Mouse (Mus musculus) stomach, embryonic 16.5 days (tissue): Measurements from ENCODE around the gene Hrc. TPM values are rescaled to one million over a fixed set of nuclear protein-coding genes. Genes with fewer than 3 reads are reported as not detected.

Experiments
- ATAC-seq: fragments of 200-750 bp; cut with Nextera tagmentation; 2 replicates; pipeline ENCODE4 v1.8.0; 2017; ENCODE audit warnings: moderate number of reproducible peaks, moderate TSS enrichment; ENCODE audit not compliant: insufficient read depth, low FRiP score
- H3K27ac ChIP-seq: fragments of 300-500 bp; sonication (generic); 2 replicates; pipeline ENCODE4 v1.5.1; 2014; ENCODE audit warnings: low read length
- H3K27me3 ChIP-seq: fragments of 300-500 bp; sonication (generic); 2 replicates; pipeline ENCODE4 v1.6.1; 2014; ENCODE audit warnings: low read length, control low read depth, mixed read lengths; ENCODE audit not compliant: control insufficient read depth, insufficient read depth
- H3K36me3 ChIP-seq: fragments of 300-500 bp; sonication (generic); 2 replicates; pipeline ENCODE4 v1.6.1; 2014; ENCODE audit warnings: low read length; ENCODE audit not compliant: control insufficient read depth, insufficient read depth
- H3K4me1 ChIP-seq: fragments of 300-500 bp; sonication (generic); 2 replicates; pipeline ENCODE4 v1.6.1; 2014; ENCODE audit warnings: low read length, control low read depth, mixed read lengths; ENCODE audit not compliant: control insufficient read depth, insufficient read depth
- H3K4me2 ChIP-seq: fragments of 300-500 bp; sonication (generic); 2 replicates; pipeline ENCODE4 v1.6.1; 2014; ENCODE audit warnings: low read depth, low read length, mixed read lengths
- H3K4me3 ChIP-seq: fragments of 300-500 bp; sonication (generic); replicated peaks from 2 replicates; pipeline ENCODE4 v1.5.1; 2014; ENCODE audit warnings: mild to moderate bottlenecking, low read length
- H3K9ac ChIP-seq: fragments of 300-500 bp; sonication (generic); 2 replicates; pipeline ENCODE4 v1.6.1; 2014; ENCODE audit warnings: low read length
- H3K9me3 ChIP-seq: fragments of 300-500 bp; sonication (generic); replicated peaks from 2 replicates; pipeline ENCODE4 v1.6.1; 2016; ENCODE audit warnings: low read length, control low read depth; ENCODE audit not compliant: control insufficient read depth
- WGBS: fragments of 180-500 bp; shearing (Covaris S2); extraction: QIAGEN DNeasy Blood & Tissue Kit; methylation state at CpG from one replicate; pipeline ENCODE4 v1.1.7; 2014; 5-methylcytosine and 5-hydroxymethylcytosine counted together
- polyA plus RNA-seq: library from polyadenylated mRNA; unstranded; fragments of >200 nt; fragmentation: Nextera tagmentation; extraction: Ambion mirVana; gene quantifications from 2 replicates; pipeline ENCODE4 v1.2.1, GENCODE M21; 2015

Hrc gene
- polyA plus RNA-seq, 1 experiment from 2014 or later, result 3.1 TPM

DNA sequence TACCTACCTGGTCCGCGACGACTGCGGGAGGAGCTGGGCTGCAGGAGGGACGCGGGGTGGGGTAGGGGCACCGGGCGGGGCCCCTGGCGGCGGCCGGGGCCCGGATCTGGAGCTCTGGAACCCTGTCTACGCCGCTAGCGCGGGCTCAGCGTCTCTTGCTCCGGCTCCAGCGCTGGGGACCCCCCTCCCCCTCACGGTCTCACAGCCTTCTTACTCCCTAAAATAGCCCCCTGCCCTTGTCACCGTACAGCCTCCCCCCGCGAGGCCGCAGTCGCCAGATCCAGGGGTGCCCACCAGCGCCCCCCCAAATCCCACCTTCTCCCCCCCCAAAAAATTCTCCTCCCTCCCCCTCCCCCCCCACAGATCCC, 31.5 kb downstream of the Hrc start, which contains the start of gene Ppfia3:
Gene Ppfia3 (minus strand): TSS at position 368 of the 368 bp plus-strand sequence.
- Histone ChIP-seq H3K4me2 (peak within 1 kb of the TSS; percentile 97), H3K4me3 (peak within 1 kb of the TSS; percentile 63), H3K9ac (peak within 1 kb of the TSS; percentile 76), H3K4me1 (peaks cover 25% of the 10 kb centered on the region), H3K27me3 (peaks cover 27% of the 10 kb centered on the region), H3K27ac (peak within 1 kb of the TSS; percentile 64), H3K36me3 (no peaks in the 10 kb centered on the region), H3K9me3 (no peaks in the 10 kb centered on the region)
- peak; percentile 6; the same call in 1 of the 2 replicates for ATAC-seq
- WGBS, result under 1% methylated on average over 20 of the region's 26 CpGs

DNA sequence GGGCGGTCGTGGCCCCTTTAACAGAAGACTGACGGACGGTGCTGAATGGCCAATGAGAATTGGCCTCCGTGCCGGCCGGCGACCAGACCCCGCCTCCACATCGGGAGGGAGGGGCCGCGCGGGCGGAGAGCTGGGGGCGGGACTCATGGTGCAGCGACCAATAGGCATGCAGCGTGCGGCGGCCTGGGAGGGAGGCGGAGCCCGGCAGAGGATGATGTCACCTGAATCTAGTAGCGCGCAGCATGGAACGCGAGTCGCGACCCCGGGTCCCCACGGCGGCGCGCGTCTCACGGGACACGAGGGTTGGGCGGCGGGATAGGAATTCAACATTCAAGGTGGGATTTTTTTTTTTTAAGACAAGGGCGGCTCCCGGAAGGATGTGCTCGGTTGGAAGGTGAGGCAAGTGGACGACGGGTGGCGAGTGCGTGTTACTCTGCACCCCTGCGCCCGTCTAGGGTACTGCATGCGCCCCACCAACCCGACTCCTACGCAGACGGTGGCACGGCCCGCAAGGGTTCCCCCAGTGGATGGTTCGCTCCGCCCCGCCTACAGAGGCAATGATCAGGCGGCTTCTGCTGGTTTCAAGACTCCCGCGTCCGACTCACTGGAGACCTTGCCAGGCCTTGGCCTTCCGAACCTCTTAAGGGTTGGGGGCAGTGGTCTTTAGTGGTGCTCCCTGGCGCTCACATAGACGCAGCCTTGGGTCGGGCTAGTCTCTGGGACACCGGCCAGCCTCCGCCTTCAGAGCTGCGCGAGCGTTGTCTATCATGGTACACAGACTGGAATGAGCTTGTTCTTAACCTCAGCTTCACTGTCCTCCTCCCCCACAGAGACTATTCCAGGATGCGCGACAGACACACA, 32.2 kb downstream of the Hrc start:
- H3K9ac ChIP-seq, result peak overlapping the region; percentile 76
- H3K9me3 ChIP-seq, result no peaks in the 10 kb centered on the region
- H3K27ac ChIP-seq, result peak overlapping the region; percentile 64; the same call in 1 of the 2 replicates
- peak overlapping the region; percentile 97 for H3K4me2 ChIP-seq
- H3K27me3 ChIP-seq, result peaks cover 26% of the 10 kb centered on the region
- under 1% methylated on average over 70 of the region's 70 CpGs for WGBS
- peaks cover 25% of the 10 kb centered on the region for H3K4me1 ChIP-seq
- peak overlapping the region; percentile 63 for H3K4me3 ChIP-seq
- no peaks in the 10 kb centered on the region for H3K36me3 ChIP-seq
- peak; percentile 89 for ATAC-seq

DNA sequence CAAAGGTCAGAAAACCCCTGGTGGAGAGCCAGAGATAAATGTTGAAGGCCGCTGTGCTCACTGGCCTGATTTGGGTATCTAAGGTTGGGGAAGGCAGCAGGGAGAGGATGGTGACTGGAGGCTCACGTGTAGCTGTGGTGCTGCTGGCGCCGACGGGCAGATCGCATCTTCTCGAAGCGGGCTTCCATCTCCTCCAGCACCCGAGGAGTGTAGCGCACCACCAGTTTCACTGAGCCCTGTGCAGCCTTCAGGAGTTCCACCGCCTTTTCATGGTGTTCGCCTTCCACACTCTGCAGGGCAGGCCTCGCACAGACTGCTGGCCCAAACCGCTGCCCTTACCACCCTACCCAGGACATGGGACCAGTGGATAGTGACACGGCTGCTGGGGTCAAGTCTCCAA, 33.1 kb downstream of the Hrc start:
- Histone ChIP-seq H3K9ac (peak overlapping the region; percentile 70; the same call in 1 of the 2 replicates), H3K27ac (no peak overlapping the region), H3K36me3 (no peaks in the 10 kb centered on the region), H3K4me2 (0 out of 2 replicates have a peak overlapping the region, but pooled peaks have one; percentile 97), H3K4me1 (peaks cover 23% of the 10 kb centered on the region), H3K9me3 (no peaks in the 10 kb centered on the region), H3K4me3 (no peak overlapping the region), H3K27me3 (peaks cover 22% of the 10 kb centered on the region)
- no peak for ATAC-seq
- WGBS, result 86% methylated on average over 15 of the region's 15 CpGs

DNA sequence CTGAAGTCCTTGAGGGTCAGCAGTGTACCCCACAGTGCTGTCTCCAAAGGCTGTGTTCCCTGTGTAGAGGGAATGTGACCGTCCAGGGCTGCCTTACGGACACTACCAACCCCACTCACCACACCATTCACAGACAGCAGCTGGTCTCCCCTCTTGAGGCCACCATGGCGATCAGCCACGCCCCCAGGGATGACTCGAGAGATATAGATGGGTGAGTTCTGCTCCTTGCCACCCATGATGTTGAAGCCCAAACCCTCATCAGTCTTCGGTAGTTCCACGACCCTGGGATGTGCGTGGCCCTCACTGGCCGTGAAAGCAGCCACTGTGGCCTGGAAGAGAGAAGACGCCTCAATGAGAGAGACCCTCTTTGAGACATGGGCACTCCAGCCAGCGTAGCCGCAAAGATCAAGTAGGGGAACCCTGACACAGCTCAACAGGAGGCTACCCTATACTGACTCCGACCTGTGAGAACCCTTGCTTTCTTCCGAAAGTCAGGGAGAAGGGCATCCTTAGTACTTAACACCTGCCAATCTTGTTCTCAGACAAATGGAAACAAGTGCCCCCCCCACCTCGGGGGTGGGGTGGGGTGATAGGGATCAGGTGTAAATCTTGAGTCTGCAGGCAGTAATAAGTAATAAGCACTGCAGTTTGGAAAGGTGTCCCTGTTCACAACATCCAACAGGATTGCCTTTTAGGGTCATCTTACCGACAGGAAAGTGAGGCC, 34.1 kb downstream of the Hrc start:
- no peaks in the 10 kb centered on the region for H3K9me3 ChIP-seq
- no peak for ATAC-seq
- no peak overlapping the region for H3K9ac ChIP-seq
- no peak overlapping the region for H3K27ac ChIP-seq
- no peak overlapping the region; the same call in 1 of the 2 replicates for H3K4me2 ChIP-seq
- H3K27me3 ChIP-seq, result peaks cover 18% of the 10 kb centered on the region
- H3K4me3 ChIP-seq, result peak overlapping the region; percentile 60; the same call in 1 of the 2 replicates
- WGBS, result 75% methylated on average over 16 of the region's 16 CpGs
- H3K36me3 ChIP-seq, result peaks cover 5% of the 10 kb centered on the region; the same call in 1 of the 2 replicates
- peaks cover 23% of the 10 kb centered on the region for H3K4me1 ChIP-seq

DNA sequence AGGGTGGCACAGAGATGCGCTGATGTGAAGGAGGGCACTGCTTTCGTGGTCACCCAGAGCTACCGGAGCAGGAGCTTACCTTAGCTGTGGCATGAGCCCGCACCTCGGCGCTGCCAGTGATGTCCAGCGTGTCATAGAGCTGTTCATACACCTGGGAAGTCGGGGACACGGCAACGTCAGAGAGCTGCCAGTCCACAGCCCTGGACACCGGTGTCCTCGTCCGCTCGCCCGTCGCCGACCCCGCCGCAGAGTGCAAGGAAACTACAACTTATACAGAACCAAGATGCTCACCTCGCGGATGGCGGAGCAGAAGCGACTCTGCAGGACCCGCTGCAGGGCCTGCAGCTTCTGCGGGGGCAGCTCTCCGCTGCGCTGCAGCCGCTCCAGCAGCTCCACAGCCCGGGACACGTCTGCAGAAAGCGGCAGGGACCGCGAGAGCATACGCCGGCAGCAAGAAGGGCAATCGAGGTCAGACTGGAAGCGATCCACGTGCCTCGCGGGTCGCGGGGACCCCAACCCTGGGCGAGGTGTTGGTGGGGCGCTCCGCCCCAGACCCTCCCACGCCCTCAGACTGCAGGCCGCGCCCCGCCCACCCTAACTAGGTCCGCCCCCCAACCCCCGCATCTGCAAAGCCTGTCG, 34.9 kb downstream of the Hrc start:
- Histone ChIP-seq H3K9ac (peak overlapping the region; percentile 71), H3K9me3 (no peaks in the 10 kb centered on the region), H3K27me3 (peaks cover 18% of the 10 kb centered on the region), H3K4me3 (peak overlapping the region; percentile 60), H3K36me3 (peaks cover 5% of the 10 kb centered on the region; the same call in 1 of the 2 replicates), H3K4me2 (peak overlapping the region; percentile 99), H3K4me1 (peaks cover 23% of the 10 kb centered on the region), H3K27ac (no peak overlapping the region)
- 0 out of 2 replicates have a peak, but pooled peaks have one; percentile 0 for ATAC-seq
- 8% methylated on average over 52 of the region's 52 CpGs for WGBS

DNA sequence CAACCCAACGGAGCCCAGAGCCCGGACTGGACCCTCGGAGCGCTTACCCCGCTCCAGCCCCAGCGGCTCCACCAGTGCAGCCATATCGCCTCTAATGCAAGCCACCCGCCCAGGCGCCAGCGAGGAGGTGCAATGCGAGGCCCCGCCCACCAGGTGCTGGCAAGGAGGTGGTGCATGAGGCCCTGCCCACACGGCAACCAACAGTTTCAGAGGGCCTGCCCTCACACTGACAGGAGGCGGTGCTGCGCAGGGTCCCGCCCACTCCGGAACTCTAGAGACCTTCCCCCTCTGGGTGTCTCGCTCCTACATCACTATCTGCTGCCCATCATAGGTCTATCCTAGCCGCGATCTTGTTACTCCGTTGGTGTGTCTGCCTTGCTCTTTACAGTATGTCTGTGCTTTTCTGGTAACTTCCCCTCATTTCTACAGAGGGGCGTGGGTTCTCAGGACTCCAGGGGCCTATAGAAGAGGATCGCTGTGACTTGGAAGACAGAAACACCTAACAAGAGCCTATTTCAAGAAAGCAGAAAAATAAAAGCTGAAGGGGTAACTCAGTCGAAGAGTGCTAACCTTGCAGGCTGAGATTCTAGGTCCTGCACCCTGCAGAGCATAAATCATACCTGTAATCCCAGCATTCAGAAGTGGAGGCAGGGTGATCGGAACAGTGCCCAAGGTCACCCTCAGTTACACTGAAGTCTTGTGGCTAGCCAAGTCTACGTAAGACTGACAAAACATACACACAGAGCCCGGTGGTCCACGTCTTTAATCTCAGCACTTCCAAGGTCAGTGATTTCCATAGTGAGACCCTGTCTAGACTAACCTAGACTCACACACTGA, 35.6 kb downstream of the Hrc start, which contains the start of gene Lin7b:
Gene Lin7b (minus strand): TSS at position 109 of the 837 bp plus-strand sequence.
- Histone ChIP-seq H3K4me3 (peak within 1 kb of the TSS; percentile 60), H3K9me3 (no peaks in the 10 kb centered on the region), H3K9ac (peak within 1 kb of the TSS; percentile 71), H3K4me1 (peaks cover 23% of the 10 kb centered on the region), H3K4me2 (peak within 1 kb of the TSS; percentile 99), H3K27me3 (peaks cover 18% of the 10 kb centered on the region), H3K27ac (no peak within 1 kb of the TSS), H3K36me3 (peaks cover 9% of the 10 kb centered on the region; the same call in 1 of the 2 replicates)
- 9% methylated on average over 28 of the region's 28 CpGs for WGBS
- peak; percentile 80 for ATAC-seq

DNA sequence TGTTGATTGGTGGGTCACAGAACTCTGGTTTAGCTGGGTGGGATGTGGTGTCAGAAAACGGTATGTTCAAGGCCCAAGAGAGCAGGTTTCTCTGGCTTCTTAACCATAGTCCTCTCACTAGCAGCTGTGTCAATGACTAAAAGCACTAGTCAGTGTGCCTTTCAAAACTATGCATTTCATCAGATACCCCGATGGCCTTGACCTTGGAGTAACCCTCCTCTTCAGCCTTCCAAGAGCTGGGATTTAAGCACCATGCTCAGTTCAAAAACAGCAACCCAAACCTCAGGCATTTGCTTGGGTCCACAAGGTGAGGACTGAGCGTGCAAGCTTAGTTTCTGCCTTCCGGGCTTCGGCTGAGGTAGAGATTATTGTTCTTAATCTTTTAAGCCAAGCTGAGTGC, 37.3 kb downstream of the Hrc start:
- Histone ChIP-seq H3K9ac (no peak overlapping the region), H3K36me3 (peaks cover 24% of the 10 kb centered on the region), H3K4me2 (no peak overlapping the region), H3K9me3 (no peaks in the 10 kb centered on the region), H3K4me3 (no peak overlapping the region), H3K27me3 (peaks cover 18% of the 10 kb centered on the region), H3K27ac (no peak overlapping the region), H3K4me1 (peaks cover 17% of the 10 kb centered on the region)
- no peak for ATAC-seq
- 81% methylated on average over 5 of the region's 5 CpGs for WGBS

DNA sequence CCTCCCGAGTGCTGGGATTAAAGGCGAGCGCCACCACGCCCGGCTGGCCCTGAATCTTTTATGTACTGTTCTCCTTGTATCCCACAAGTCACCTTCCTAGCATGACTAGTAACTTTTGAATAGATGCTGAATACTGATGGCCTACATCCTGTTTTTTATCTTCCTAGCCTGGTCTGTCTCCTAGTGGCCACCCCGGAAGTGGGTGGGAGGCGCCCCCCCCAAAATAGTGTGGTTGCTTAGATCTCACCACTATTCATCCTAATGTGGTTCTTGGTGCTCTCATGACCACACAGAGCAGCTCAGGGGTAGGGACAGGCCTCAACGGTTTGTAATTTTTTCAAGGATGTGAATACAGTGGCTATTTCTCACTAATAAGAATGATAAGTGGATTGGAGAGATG, 39.5 kb downstream of the Hrc start:
- Histone ChIP-seq H3K9ac (no peak overlapping the region), H3K27ac (no peak overlapping the region), H3K9me3 (no peaks in the 10 kb centered on the region), H3K4me2 (no peak overlapping the region), H3K36me3 (peaks cover 41% of the 10 kb centered on the region), H3K4me3 (no peak overlapping the region), H3K27me3 (0 out of 2 replicates have a peak, but pooled peaks cover 4% of the 10 kb centered on the region), H3K4me1 (peaks cover 10% of the 10 kb centered on the region; the same call in 1 of the 2 replicates)
- no peak for ATAC-seq
- WGBS, result 89% methylated on average over 8 of the region's 8 CpGs
